Mouse (Mus musculus) left cerebral cortex, postnatal 4 days (tissue): ENCODE measurements around the gene H2-Q6. TPM values are rescaled to one million over a fixed set of nuclear protein-coding genes. Genes with fewer than 3 reads are reported as not detected.

Source experiments
- total RNA-seq, 2 experiments: library from RNA; stranded (reverse); gene quantifications; 2 replicates each; pipeline ENCODE4 v1.2.3; 2021

The H2-Q6 gene
- total RNA-seq, 2 experiments from 2014 or later, result 0.18 to 0.36 TPM

Other genes with a start within 250 kb of the H2-Q6 start
- gene Aif1, start 248.8 kb upstream of the H2-Q6 start, total RNA-seq, result 1 to 10 TPM; 2.5 to 3.6 TPM
- gene Lst1, start 236.4 kb upstream of the H2-Q6 start, total RNA-seq, result 10 to 100 TPM; 12.3 to 17.6 TPM
- gene Ltb, start 230.4 kb upstream of the H2-Q6 start, total RNA-seq, result under 1 TPM; 0.77 to 0.88 TPM
- under 1 TPM in 1 of 2 experiments, not detected in 1; 0.52 TPM for gene Tnf, start 222.8 kb upstream of the H2-Q6 start, total RNA-seq
- gene Lta, start 219.5 kb upstream of the H2-Q6 start, total RNA-seq, result 1 to 10 TPM in 1 of 2 experiments, under 1 TPM in 1; 0.82 to 1.0 TPM
- gene Gm16181, start 204.0 kb upstream of the H2-Q6 start, total RNA-seq, result not detected
- gene Atp6v1g2, start 191.2 kb upstream of the H2-Q6 start, total RNA-seq, result 100 to 1,000 TPM; 122 to 142 TPM
- gene Nfkbil1, start 189.1 kb upstream of the H2-Q6 start, total RNA-seq, result 10 to 100 TPM; 14.7 to 14.8 TPM
- gene Ddx39b, start 183.1 kb upstream of the H2-Q6 start, total RNA-seq, result 100 to 1,000 TPM; 324 to 337 TPM
- 10 to 100 TPM; 19.1 to 22.8 TPM for gene H2-D1, start 162.1 kb upstream of the H2-Q6 start, total RNA-seq
- gene H2-Q1, start 104.4 kb upstream of the H2-Q6 start, total RNA-seq, result under 1 TPM; 0.28 to 0.32 TPM
- gene H2-Q2, start 82.6 kb upstream of the H2-Q6 start, total RNA-seq, result 1 to 10 TPM in 1 of 2 experiments, under 1 TPM in 1; 0.48 to 2.2 TPM
- 1 to 10 TPM; 1.6 TPM for gene H2-Q4, start 45.2 kb upstream of the H2-Q6 start, total RNA-seq
- gene H2-Q7, start 14.3 kb downstream of the H2-Q6 start, total RNA-seq, result under 1 TPM; 0.36 to 0.66 TPM
- under 1 TPM; 0.16 to 0.20 TPM for gene H2-Q10, start 45.2 kb downstream of the H2-Q6 start, total RNA-seq
- not detected for gene Pou5f1, start 81.2 kb downstream of the H2-Q6 start, total RNA-seq
- gene Tcf19, start 92.0 kb downstream of the H2-Q6 start, total RNA-seq, result 1 to 10 TPM; 7.2 to 9.3 TPM
- 10 to 100 TPM; 13.6 TPM for gene Cchcr1, start 92.2 kb downstream of the H2-Q6 start, total RNA-seq
- gene Psors1c2, start 108.4 kb downstream of the H2-Q6 start, total RNA-seq, result 1 to 10 TPM; 1.5 to 2.4 TPM
- gene Cdsn, start 127.3 kb downstream of the H2-Q6 start, total RNA-seq, result under 1 TPM; 0.26 to 0.36 TPM
- not detected for gene 2300002M23Rik, start 142.6 kb downstream of the H2-Q6 start, total RNA-seq
- not detected for gene Sfta2, start 176.7 kb downstream of the H2-Q6 start, total RNA-seq
- not detected for gene Gm9573, start 201.8 kb downstream of the H2-Q6 start, total RNA-seq
- not detected for gene Mucl3, start 218.8 kb downstream of the H2-Q6 start, total RNA-seq
- 10 to 100 TPM; 51.5 to 53.3 TPM for gene Vars2, start 242.7 kb downstream of the H2-Q6 start, total RNA-seq
- gene Gtf2h4, start 248.9 kb downstream of the H2-Q6 start, total RNA-seq, result 10 to 100 TPM; 29.1 to 31.8 TPM